Mouse (Mus musculus): ENCODE results near the gene Hspa5.
A peak's percentile ranks its signal among the peaks of the same experiment; 100 is the strongest.

DNA sequence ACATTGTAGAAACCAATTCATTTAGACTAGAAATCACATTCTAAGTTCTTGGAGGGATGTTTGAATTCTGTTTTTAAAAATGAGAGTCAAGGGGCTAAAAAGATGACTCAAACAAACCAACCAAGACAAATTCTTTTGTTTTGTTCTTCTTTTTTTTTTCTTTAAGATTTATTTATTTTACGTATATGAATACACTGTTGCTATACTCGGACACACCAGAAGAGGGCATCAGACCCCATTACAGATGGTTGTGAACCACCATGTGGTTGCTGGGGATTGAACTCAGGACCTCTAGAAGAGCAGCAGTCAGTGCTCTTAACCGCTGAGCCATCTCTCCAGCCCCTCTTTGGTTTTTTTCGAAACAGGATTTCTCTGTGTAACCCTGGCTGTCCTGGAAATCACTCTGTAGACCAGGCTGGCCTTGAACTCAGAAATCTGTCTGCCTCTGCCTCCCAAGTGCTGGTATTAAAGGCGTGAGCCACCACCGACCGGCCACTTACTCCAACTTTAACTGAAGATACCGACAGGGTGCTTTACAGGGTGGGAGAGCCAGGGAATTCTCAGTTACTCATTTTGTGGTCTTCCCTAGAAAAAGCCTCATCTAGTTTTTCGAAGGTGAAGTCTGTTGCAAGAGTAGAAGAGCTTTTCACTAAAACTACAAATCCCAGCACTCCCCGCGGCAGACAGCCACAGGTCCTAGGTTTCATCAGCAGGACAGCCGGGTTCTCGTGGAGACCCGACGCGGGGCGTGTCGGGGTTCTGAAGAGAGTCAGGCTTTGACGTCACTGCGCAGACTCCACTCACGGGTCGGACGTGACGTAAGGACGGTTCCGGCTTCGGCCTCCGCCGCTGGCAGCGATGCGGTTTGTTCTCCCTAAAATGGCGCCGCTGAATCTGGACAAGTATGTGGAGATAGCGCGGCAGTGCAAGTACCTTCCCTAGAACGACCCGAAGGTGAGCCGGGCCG is 30.0 kb downstream of the Hspa5 start:
- TF ChIP-seq CTCF (IDR thresholded peaks at IDR 0.05; ENCODE audit: control insufficient read depth, insufficient read depth, insufficient read length) = no peak
- peak; percentile 84 for TF ChIP-seq MAX (IDR thresholded peaks at IDR 0.05)
- no peak for TF ChIP-seq MYOG (IDR thresholded peaks at IDR 0.05; ENCODE audit: control insufficient read depth, extremely low read depth, insufficient read length)
- no peak for TF ChIP-seq USF1 (IDR thresholded peaks at IDR 0.05; ENCODE audit: low read depth)
